Mouse (Mus musculus) E14TG2a.4 (cell line): ENCODE data around the gene Myo3b.

ENCODE experiments used
- H3K27me3 ChIP-seq: 2 replicates; pipeline ENCODE4 v1.6.1; 2014; ENCODE audit warnings: low read length, control low read depth; ENCODE audit not compliant: insufficient read depth
- H3K36me3 ChIP-seq: 2 replicates; pipeline ENCODE4 v1.6.1; 2014; ENCODE audit warnings: low read length, control low read depth; ENCODE audit not compliant: insufficient read depth
- H3K4me1 ChIP-seq: replicated peaks from 2 replicates; pipeline ENCODE4 v1.6.1; 2014; ENCODE audit warnings: low read depth, low read length, control low read depth
- H3K4me3 ChIP-seq: replicated peaks from 2 replicates; pipeline ENCODE4 v1.5.1; 2014; ENCODE audit warnings: mild to moderate bottlenecking, low read length
- H3K9me3 ChIP-seq: 2 replicates; pipeline ENCODE4 v1.6.1; 2014; ENCODE audit warnings: low read length, control low read depth
- CTCF ChIP-seq: conservative IDR thresholded peaks from 2 replicates; pipeline ENCODE4 v1.5.1; 2014; ENCODE audit warnings: low read length
- NANOG ChIP-seq: IDR thresholded peaks from 2 replicates; pipeline ENCODE4 v1.6.1; 2014; ENCODE audit warnings: borderline replicate concordance, low read length, mixed read lengths
- POU5F1 ChIP-seq: IDR thresholded peaks from 2 replicates; pipeline ENCODE4 v1.6.1; 2014; ENCODE audit warnings: low read length, borderline replicate concordance

Gene Myo3b

GRCm38 (mm10) chr2:70415521-70415920, 376.6 kb downstream of the Myo3b start:
- Histone ChIP-seq H3K4me1 (peaks cover 35% of the 10 kb centered on the region), H3K27me3 (no peaks in the 10 kb centered on the region; the same call in 1 of the 2 replicates), H3K4me3 (no peak overlapping the region), H3K9me3 (no peaks in the 10 kb centered on the region), H3K36me3 (no peaks in the 10 kb centered on the region)
- TF ChIP-seq CTCF, result no peak
- no peak for TF ChIP-seq POU5F1
- TF ChIP-seq NANOG, result no peak

DNA sequence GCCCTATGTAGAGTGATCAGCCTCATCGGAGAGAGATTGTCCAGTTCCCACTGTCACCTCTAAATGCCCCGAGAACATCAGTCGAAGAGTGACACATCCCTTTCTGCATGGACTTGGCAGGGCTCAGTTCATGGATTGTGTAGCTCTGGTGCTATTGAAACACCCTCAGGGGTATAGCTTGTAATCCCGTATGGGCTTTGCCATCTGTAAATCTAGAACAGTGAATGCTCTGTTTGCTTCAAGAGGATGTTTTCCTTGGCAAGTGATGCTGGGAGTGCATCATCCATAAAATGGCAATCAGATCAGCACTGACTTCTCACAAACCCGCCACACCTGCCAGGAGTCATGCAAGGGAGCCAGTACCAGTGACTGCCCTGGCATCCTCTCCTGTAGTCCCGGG, 380.4 kb downstream of the Myo3b start:
- no peaks in the 10 kb centered on the region for H3K9me3 ChIP-seq
- H3K4me1 ChIP-seq, result peaks cover 18% of the 10 kb centered on the region
- H3K4me3 ChIP-seq, result no peak overlapping the region
- H3K27me3 ChIP-seq, result no peaks in the 10 kb centered on the region; the same call in 1 of the 2 replicates
- H3K36me3 ChIP-seq, result no peaks in the 10 kb centered on the region
- TF ChIP-seq NANOG, result no peak
- TF ChIP-seq CTCF, result no peak
- no peak for TF ChIP-seq POU5F1

DNA sequence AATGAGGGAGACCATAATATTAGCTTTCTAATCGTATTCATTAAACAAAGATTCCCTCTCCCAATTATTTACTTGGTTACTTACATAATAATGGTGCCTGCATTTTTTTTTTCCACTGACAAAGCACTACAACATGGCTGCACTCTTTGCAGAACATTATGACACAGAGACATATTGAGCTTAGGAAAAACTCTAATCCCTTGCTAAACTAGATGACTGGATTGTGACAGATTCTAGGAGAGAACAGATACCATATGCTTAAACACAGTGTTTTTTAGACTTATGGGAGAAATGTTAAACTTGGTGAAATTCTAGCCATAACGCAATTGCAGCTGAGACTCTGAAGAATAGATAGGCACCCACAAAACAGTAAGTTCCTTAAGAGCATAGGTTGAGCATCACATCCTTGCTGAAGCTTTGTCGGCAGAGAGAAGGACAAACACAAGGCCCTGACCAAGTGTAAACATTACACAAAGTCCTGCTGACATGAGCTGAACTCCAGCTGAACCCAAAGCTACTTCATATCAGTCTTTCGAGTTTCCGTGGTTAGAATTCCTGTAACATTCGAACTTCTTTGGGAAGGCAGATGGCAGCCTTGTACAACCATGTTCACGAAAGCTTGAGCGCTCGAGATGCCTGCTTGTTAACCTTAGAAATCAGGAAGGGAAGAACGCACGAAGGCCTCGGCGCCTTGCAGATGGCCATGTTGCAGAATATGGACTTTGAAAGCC, 382.4 kb downstream of the Myo3b start:
- TF ChIP-seq CTCF, result no peak
- TF ChIP-seq NANOG, result no peak
- no peak for TF ChIP-seq POU5F1
- no peaks in the 10 kb centered on the region for H3K4me1 ChIP-seq

GRCm38 (mm10) chr2:70425611-70426010, 386.7 kb downstream of the Myo3b start:
- Histone ChIP-seq H3K4me3 (no peak overlapping the region), H3K4me1 (no peaks in the 10 kb centered on the region), H3K27me3 (peaks cover 4% of the 10 kb centered on the region; the same call in 1 of the 2 replicates), H3K36me3 (no peaks in the 10 kb centered on the region), H3K9me3 (no peaks in the 10 kb centered on the region)
- TF ChIP-seq CTCF, result no peak
- no peak for TF ChIP-seq POU5F1
- TF ChIP-seq NANOG, result no peak

More for the DNA sequence above, 382.4 kb downstream of the Myo3b start:
- Histone ChIP-seq H3K27me3 (no peaks in the 10 kb centered on the region; the same call in 1 of the 2 replicates), H3K36me3 (no peaks in the 10 kb centered on the region), H3K9me3 (no peaks in the 10 kb centered on the region), H3K4me3 (no peak overlapping the region)

DNA sequence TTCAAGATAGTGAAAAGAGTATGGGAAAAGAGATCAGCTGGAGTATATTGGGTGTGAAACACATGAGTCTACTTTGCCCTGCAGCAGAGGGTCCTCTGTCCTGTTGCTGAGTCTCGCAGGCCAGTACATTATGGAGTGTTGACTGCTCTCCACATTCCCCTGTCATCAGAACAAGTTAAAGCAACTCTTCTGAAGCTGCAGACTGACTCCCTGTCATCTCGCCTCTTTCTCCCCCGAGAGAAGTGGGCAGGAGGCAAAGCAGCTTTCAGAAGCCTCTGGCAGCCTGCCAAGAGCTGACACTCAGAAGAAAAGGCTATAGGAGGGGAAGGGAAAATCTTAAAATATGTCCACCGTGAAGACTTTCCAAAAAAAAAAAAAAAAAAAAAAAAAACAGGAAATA, 404.1 kb downstream of the Myo3b start:
- H3K27me3 ChIP-seq, result no peaks in the 10 kb centered on the region
- TF ChIP-seq CTCF (no peak), NANOG (no peak), POU5F1 (no peak)
- H3K4me1 ChIP-seq, result peaks cover 39% of the 10 kb centered on the region
- no peaks in the 10 kb centered on the region for H3K9me3 ChIP-seq
- H3K36me3 ChIP-seq, result no peaks in the 10 kb centered on the region
- H3K4me3 ChIP-seq, result no peak overlapping the region

DNA sequence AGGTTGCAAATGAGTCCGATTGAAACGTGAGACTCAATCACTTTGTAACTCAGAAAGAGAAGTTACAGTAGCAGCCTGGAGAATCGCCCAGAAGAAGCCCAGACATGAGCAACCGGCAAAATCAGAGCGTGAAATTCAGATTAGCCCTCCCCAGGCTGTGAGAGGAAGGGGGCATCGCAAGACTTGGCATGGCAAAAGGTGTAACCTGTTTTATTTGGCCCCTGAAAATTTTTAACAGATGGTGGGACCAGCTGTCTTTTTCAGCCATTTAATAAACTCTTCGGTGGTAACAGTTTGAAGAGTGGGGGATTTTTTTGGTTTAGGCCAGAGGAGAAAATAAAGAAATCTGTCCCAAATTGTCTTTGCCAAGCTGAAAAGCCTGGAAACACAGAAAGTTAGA, 405.2 kb downstream of the Myo3b start:
- TF ChIP-seq NANOG (no peak), POU5F1 (no peak), CTCF (no peak)
- peaks cover 39% of the 10 kb centered on the region for H3K4me1 ChIP-seq
- peaks cover 6% of the 10 kb centered on the region for H3K9me3 ChIP-seq
- 0 out of 2 replicates have a peak, but pooled peaks cover 5% of the 10 kb centered on the region for H3K36me3 ChIP-seq
- no peaks in the 10 kb centered on the region for H3K27me3 ChIP-seq
- H3K4me3 ChIP-seq, result no peak overlapping the region

GRCm38 (mm10) chr2:70456205-70456604, 417.3 kb downstream of the Myo3b start:
- H3K4me3 ChIP-seq, result peak overlapping the region; percentile 60
- TF ChIP-seq POU5F1 (no peak), CTCF (no peak), NANOG (no peak)
- H3K27me3 ChIP-seq, result peaks cover 12% of the 10 kb centered on the region
- no peaks in the 10 kb centered on the region for H3K36me3 ChIP-seq
- peaks cover 9% of the 10 kb centered on the region for H3K9me3 ChIP-seq
- peaks cover 51% of the 10 kb centered on the region for H3K4me1 ChIP-seq

DNA sequence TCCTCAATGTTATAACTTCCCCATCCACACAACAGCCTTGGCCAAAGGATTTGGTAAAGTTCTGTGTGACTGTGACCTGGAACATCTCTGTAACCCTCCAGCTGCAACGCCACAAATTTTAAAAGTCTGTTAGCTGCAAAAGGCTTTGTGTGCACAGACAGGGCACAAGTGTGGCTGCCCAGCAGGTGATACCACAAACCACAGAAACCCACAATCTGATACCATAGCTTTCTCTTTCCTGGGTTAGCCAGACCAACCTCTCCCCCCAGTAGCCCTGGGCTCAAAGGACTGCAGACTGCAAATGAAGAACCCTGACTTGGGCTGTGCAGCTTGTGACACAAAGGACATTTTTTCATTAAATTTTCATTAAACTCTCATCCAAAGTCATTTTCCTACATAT, 424.7 kb downstream of the Myo3b start:
- H3K36me3 ChIP-seq, result no peaks in the 10 kb centered on the region
- H3K4me1 ChIP-seq, result no peaks in the 10 kb centered on the region
- TF ChIP-seq CTCF (no peak), NANOG (no peak), POU5F1 (no peak)
- no peaks in the 10 kb centered on the region for H3K9me3 ChIP-seq
- H3K4me3 ChIP-seq, result no peak overlapping the region
- peaks cover 26% of the 10 kb centered on the region for H3K27me3 ChIP-seq

DNA sequence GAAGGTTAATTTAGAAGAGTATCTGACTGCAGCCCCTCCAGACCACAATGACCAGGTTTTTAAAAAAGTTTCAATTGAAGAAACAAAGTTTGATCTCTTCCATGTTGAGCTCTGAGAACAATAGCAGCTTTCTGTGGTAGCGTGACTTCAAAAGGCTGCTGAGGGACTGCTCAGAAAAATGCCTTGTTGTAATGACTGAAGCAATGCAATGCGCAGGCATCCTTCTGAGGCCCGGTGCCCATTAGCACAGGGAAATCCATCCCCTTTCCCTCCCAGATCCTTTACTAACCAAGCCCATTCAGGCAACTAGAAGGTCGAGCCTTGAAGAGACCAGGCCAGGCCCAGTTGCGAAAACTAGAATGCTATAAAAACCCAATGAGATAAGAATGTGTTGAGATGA, 432.2 kb downstream of the Myo3b start:
- TF ChIP-seq CTCF, result no peak
- no peak for TF ChIP-seq NANOG
- TF ChIP-seq POU5F1, result no peak
- H3K36me3 ChIP-seq, result no peaks in the 10 kb centered on the region
- H3K27me3 ChIP-seq, result peaks cover 75% of the 10 kb centered on the region
- peaks cover 44% of the 10 kb centered on the region for H3K4me1 ChIP-seq
- H3K4me3 ChIP-seq, result peak overlapping the region; percentile 71; the same call in 1 of the 2 replicates
- H3K9me3 ChIP-seq, result no peaks in the 10 kb centered on the region
